Mouse (Mus musculus) spleen, adult 2 months (tissue): ENCODE measurements at regions not wholly inside any gene's neighbourhood (a gene's known extent, or its start where the extent isn't known, plus 50 kb on each side); places are given as distances from the start of the nearest gene placed in this dataset.

Experiments used
- CTCF ChIP-seq: fragments of 200-500 bp; IDR thresholded peaks from 2 replicates; pipeline ENCODE4 v1.5.1; 2011; ENCODE audit warnings: mild to moderate bottlenecking, inconsistent platforms; ENCODE audit not compliant: insufficient read depth, insufficient read length, insufficient replicate concordance; ENCODE audit errors: extremely low read depth
- POLR2A ChIP-seq: fragments of 200-500 bp; IDR thresholded peaks from 2 replicates; pipeline ENCODE4 v1.6.1; 2011; ENCODE audit warnings: low read depth, low read length, inconsistent platforms

DNA sequence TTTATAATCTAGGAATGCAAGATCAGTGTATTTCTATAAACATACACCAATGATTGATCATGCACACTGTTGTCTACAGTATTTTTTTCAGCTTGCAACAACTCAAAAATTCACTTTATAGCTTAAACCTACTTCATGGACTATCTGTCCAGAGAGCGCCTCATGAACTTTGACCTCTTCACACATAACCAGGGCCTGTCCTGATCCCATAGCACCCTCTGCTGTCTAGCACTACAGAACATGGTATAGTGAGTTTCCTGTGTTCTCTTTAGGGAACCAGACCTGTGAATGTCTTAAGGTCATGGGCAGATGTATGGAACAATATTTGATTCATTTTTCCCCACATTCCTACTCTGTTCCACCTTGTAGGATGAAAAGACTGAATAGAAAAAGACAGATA, 117.1 kb downstream of the Lurap1l start:
- TF ChIP-seq CTCF = no peak
- no peak for TF ChIP-seq POLR2A
